Mouse (Mus musculus) Patski (cell line): ENCODE data around the gene Mrgprf. TPM values are rescaled to one million over a fixed set of nuclear protein-coding genes. Genes with fewer than 3 reads are reported as not detected.

Source experiments
- ATAC-seq: fragments of 100-300 bp; one replicate; pipeline ENCODE4 v1.8.0; 2021
- CTCF ChIA-PET: fragments of 350-600 bp; sonication (Branson Sonifier 250); formaldehyde crosslinking; loops from one replicate; lab custom pipeline; 2022; ENCODE audit warnings: inconsistent platforms; lab: Charles Lee
- POLR2A ChIA-PET: fragments of 350-600 bp; sonication (Branson Sonifier 250); formaldehyde crosslinking; loops from one replicate; lab custom pipeline; 2022; ENCODE audit warnings: antibody characterized with exemption, inconsistent platforms; lab: Charles Lee
- DNase-seq: peaks from one replicate; pipeline ENCODE4 v3.0.0-alpha.2; 2011; ENCODE audit warnings: low read depth, low spot score
- H3K27me3 ChIP-seq: fragments of 371-371 bp; one replicate; pipeline ENCODE4 v1.5.1; 2021
- CTCF ChIP-seq: fragments of 100-300 bp; IDR thresholded peaks from one replicate; pipeline ENCODE4 v1.5.1; 2021
- in situ Hi-C: fragments of 300-500 bp; cut with MboI; formaldehyde crosslinking; loops from 3 replicates; pipeline ENCODE4 v1.11.1; 2018; ENCODE audit warnings: low pct_unique_long_range_greater_than_20kb, mixed read lengths
- polyA plus RNA-seq: library from polyadenylated mRNA; unstranded; gene quantifications from one replicate; pipeline ENCODE4 v1.2.3, GENCODE M21; 2021

The Mrgprf gene
- polyA plus RNA-seq = 0.09 TPM

DNA sequence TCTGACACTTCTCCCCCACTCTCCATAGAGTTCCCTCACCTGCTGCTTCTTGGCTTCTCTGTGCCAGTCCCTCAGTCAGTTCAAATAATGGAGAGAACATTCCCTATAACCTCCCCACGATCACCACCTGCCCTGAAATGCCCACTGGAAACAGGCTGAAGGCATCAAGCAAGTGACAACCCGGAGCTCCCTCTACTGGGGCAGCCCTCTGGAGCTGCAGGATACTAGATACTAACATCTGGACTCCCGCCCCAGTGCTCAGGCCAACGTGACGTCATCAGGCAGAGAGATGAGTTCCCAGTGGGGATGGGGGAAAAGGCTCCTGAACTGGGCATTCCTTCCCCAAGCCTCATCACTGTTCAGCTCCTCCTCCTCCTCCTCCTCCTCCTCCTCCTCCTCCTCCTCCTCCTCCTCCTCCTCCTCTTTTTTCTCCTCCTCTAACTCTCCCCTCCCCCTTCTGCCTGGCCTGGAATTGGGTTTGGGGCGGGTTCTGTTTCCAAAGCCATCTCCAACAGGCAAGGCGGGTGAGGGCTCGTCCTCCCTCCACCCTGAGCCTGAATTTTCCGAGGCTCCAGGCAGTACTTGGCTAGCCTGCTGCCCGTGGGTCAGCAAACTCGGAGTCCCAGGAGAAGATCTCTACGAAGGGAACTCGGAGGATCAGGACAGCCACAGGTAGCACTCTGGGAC lies at the start of gene Mrgprf:
Gene Mrgprf, plus strand, starts transcription at position 508 of the 687 bp plus-strand sequence.
- no peak for TF ChIP-seq CTCF
- in situ Hi-C loops = no loop called here
- no peaks in the 10 kb centered on the region for H3K27me3 ChIP-seq
- CTCF ChIA-PET = interaction anchor here (1.1 kb wide), 1 partner anchor 12 kb away, joined by 3 read pairs; no protein-coding TSS in a partner anchor
- ATAC-seq (no peak), DNase-seq (no peak)
- POLR2A ChIA-PET = no interaction called here

GRCm38 (mm10) chr7:145252715-145253476 lies 47.7 kb upstream of the Mrgprf start:
- CTCF ChIA-PET = interaction anchor here (1.1 to 2.8 kb wide), 9 partner anchors 8 to 315 kb away, joined by 3 to 14 read pairs (median 4); partner anchors contain the start of gene Tpcn2
- in situ Hi-C loops = no loop called here
- DNase-seq (no peak), ATAC-seq (peak; percentile 59)
- POLR2A ChIA-PET = interaction anchor here (1.0 kb wide), 1 partner anchor 318 kb away, joined by 4 read pairs; no protein-coding TSS in a partner anchor
- H3K27me3 ChIP-seq = no peaks in the 10 kb centered on the region
- no peak for TF ChIP-seq CTCF

- CTCF ChIA-PET = interaction anchor here (1.7 to 2.8 kb wide), 5 partner anchors 24 to 322 kb away, joined by 4 to 14 read pairs (median 7); partner anchors contain the start of gene Tpcn2
- no peak for TF ChIP-seq CTCF
- DNase-seq = no peak
- ATAC-seq = no peak
- no peaks in the 10 kb centered on the region for H3K27me3 ChIP-seq
- POLR2A ChIA-PET = no interaction called here
- in situ Hi-C loops = no loop called here
Observed at GRCm38 (mm10) chr7:145253986-145254630, 46.5 kb upstream of the Mrgprf start.

- DNase-seq = no peak
- ChIA-PET POLR2A (no interaction called here), CTCF (interaction anchor here (1.6 kb wide), 1 partner anchor 125 kb away, joined by 3 read pairs; no protein-coding TSS in a partner anchor)
- H3K27me3 ChIP-seq = no peaks in the 10 kb centered on the region
- TF ChIP-seq CTCF = no peak
- ATAC-seq = no peak
- in situ Hi-C loops = no loop called here
Observed at GRCm38 (mm10) chr7:145256092-145256491, 44.5 kb upstream of the Mrgprf start.

DNA sequence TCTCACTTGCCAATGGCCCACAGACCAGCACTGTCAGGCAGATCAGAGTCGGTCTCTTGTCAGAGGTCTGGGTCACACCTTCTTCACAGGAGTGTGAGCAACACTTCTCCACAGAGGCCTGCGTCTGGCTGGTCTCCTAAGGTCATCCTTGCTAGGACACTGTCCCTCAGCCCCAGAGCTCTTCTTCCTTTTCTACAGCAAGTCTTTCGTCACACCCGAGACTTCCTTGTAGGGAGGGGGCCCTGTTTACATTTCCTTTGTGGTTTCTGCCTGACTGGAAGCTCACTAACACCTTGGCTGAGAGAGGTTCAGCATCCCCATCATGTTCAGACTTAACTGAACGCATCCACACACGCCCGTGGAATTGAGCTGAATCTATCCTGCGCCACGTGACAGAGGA lies 36.4 kb upstream of the Mrgprf start:
- no peak for TF ChIP-seq CTCF
- no peak for ATAC-seq
- ChIA-PET CTCF (interaction anchor here (1.2 kb wide), 1 partner anchor 20 kb away, joined by 3 read pairs; the partner anchor contains the start of gene Tpcn2), POLR2A (no interaction called here)
- DNase-seq = no peak
- no peaks in the 10 kb centered on the region for H3K27me3 ChIP-seq
- in situ Hi-C loops = no loop called here

GRCm38 (mm10) chr7:145266011-145266410 lies 34.6 kb upstream of the Mrgprf start:
- ChIA-PET CTCF (interaction anchor here (1.9 kb wide), 1 partner anchor 18 kb away, joined by 6 read pairs; the partner anchor contains the start of gene Tpcn2), POLR2A (no interaction called here)
- DNase-seq (no peak), ATAC-seq (peak; percentile 14)
- no peak for TF ChIP-seq CTCF
- H3K27me3 ChIP-seq = no peaks in the 10 kb centered on the region
- in situ Hi-C loops = no loop called here

- no peak for TF ChIP-seq CTCF
- POLR2A ChIA-PET = interaction anchor here (0.6 to 1.2 kb wide), 2 partner anchors 15 to 397 kb away, joined by 3 to 4 read pairs; partner anchors contain the start of gene Tpcn2
- H3K27me3 ChIP-seq = no peaks in the 10 kb centered on the region
- in situ Hi-C loops = no loop called here
- CTCF ChIA-PET = no interaction called here
- DNase-seq (no peak), ATAC-seq (no peak)
Observed at GRCm38 (mm10) chr7:145268890-145269289, 31.7 kb upstream of the Mrgprf start.

- DNase-seq (no peak), ATAC-seq (no peak)
- POLR2A ChIA-PET = no interaction called here
- in situ Hi-C loops = no loop called here
- H3K27me3 ChIP-seq = no peaks in the 10 kb centered on the region
- CTCF ChIA-PET = no interaction called here
- no peak for TF ChIP-seq CTCF
Observed at GRCm38 (mm10) chr7:145270955-145271354, 29.7 kb upstream of the Mrgprf start.

GRCm38 (mm10) chr7:145275488-145275887 lies 25.1 kb upstream of the Mrgprf start:
- TF ChIP-seq CTCF = no peak
- H3K27me3 ChIP-seq = no peaks in the 10 kb centered on the region
- in situ Hi-C loops = no loop called here
- ATAC-seq = no peak
- DNase-seq = no peak
- ChIA-PET CTCF (no interaction called here), POLR2A (no interaction called here)

GRCm38 (mm10) chr7:145281396-145281795 lies 19.2 kb upstream of the Mrgprf start:
- ChIA-PET CTCF (no interaction called here), POLR2A (interaction anchor here (0.6 kb wide), 1 partner anchor 1320 kb away, joined by 3 read pairs; no protein-coding TSS in a partner anchor)
- no peak for TF ChIP-seq CTCF
- in situ Hi-C loops = no loop called here
- no peak for ATAC-seq
- no peak for DNase-seq
- no peaks in the 10 kb centered on the region for H3K27me3 ChIP-seq
